Mouse (Mus musculus) neutrophil, adult 5-6 weeks (primary cell): Measurements from ENCODE around the gene Phldb2. TPM values are rescaled to one million over a fixed set of nuclear protein-coding genes. Genes with fewer than 3 reads are reported as not detected.

Source experiments
- ATAC-seq: fragments of 151-379, 151-347 bp; 2 replicates; pipeline ENCODE4 v1.8.0; 2017; ENCODE audit warnings: mild to moderate bottlenecking, moderate TSS enrichment; ENCODE audit not compliant: insufficient number of reproducible peaks, poor library complexity, low FRiP score, severe bottlenecking; ENCODE audit errors: extremely low read depth
- total RNA-seq: library from RNA; stranded (forward); fragments of 200-1000 nt; gene quantifications from 2 replicates; pipeline ENCODE4 v1.2.3, GENCODE M21; 2017

Gene Phldb2
- total RNA-seq, 1 experiment from 2014 or later = not detected

DNA sequence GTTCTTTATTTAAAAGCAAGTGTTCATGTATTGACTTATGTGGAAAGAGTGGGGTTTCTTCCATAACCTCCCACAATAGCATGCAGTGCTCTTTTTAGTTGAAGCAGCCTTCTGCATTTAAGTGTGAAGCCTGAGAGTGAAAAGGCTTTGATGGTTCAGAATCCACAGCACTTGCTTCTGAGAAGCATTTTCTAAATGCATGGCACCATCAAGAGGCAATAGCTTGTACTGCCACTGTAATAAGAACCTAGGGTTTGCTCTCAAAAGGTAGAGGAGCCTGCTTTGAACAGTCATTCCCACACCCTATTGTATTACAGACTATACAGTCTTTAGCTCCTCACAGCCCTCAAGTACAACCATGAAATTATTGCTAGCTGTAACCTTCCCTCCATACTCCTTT, 136.7 kb downstream of the Phldb2 start:
- no peak for ATAC-seq

DNA sequence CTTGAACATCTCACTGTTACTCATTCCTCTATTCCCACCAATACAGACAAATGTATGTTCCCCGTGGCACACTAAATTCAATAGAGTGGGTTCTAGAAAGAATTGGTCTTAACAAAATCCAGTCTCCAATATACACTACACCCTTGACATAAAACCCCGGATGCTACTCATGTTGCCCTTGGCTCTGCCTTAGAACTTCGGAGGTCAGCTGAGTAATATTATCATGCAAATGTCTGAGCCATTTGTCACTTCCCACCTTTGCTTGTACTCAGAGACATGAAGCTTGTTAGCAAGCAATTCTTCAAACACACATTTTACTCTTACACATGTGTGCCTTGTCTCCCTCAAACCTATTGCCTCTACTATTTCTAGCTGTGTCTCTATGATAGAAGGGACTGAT, 138.8 kb downstream of the Phldb2 start:
- no peak for ATAC-seq

DNA sequence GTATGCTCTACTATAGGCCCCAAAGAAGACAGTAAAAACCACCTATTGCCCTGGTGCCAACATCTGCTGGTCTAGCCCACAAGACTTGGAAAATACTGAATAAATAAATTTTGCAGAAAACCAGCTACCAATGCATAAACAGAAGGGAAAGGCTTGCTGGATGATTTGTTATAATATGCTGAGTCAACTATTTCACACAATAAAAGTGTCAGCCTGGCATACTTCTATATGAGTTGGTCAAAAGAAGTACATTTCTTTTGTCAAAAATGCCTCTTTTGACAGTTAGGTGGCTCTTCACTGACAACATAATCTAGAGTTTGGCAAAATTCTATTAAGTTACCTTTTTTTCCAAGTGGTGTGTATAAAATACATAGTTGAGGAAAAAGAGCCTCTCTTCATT, 141.6 kb downstream of the Phldb2 start:
- no peak for ATAC-seq

DNA sequence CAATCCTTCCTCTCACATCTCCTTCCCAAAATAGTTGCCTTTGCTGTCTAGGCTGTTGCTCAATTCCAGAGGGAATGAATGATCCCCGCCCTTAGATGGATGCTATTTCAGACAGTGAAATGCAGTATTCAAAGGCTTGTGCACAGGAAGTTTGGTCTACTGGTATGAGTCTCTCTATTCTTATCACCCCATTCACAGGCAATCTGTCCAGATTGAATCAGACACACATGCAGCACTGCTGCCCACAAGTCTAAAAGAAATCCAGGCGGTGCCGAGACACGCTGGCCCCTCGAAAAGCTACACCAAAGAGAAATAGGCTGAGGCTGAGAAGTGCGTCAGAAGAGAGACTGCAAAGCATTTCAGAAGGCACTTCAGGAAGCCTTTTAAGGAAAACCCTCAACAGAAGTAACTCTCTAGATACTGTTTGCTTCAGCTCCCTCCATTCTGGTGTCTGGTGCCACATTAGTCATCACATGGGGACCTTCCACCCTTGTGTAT, 142.5 kb downstream of the Phldb2 start:
- no peak for ATAC-seq

DNA sequence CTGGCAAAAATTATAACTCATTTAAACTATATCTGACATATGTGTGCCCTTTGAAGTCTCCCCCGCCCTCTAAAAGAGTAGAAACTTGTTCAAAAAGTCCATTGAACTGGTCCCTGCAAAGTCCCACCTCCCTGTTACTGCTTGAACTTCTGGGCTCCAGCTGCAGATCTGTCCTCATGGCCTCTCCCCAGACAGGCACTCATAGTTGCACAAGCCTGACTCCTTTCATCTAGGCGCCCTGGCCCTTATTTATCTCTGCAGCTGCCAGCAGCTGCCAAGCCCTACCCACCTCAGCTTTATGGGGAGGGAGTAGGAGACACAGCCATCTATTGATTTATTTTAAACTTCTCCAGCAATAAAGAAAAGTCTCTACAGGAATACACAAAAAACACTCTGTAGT, 143.2 kb downstream of the Phldb2 start:
- no peak for ATAC-seq

DNA sequence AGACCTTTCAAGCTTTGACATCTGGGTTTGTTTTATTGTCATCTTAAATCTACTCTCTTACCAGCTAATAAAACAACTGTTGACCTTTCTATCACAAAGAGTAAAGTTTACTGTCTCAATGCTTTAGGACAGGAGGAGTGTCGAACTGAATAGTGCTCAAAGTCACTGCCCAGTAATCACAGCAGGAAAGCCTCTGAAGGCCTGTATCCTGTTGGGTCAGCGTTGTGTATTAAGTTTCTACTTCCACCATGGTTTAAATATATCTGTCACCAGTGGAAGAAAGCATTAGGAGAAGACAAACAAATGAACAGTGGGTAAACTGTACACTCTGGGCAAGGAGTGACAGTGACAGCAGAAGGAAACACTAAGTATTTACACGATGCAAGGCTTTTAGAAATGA, 148.7 kb downstream of the Phldb2 start:
- no peak for ATAC-seq

DNA sequence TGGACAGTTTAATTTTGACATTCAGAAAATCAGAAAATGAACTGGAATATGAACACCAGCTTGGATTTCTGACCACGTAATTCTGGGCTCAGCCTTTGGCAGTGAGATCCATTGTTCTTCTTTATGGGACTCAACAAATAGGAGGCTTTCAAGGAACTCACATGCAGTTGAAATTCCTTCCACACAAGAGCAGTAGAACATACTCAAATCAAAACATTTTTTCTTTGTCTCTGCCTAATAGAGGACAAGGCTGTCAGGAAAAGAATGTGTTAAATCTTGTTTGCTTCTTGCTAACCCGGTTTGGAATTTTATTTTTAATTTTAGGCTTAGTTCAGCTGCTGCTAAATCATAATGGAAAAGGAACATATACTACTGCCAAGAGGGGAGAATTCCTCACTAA, 153.0 kb downstream of the Phldb2 start:
- ATAC-seq = no peak

DNA sequence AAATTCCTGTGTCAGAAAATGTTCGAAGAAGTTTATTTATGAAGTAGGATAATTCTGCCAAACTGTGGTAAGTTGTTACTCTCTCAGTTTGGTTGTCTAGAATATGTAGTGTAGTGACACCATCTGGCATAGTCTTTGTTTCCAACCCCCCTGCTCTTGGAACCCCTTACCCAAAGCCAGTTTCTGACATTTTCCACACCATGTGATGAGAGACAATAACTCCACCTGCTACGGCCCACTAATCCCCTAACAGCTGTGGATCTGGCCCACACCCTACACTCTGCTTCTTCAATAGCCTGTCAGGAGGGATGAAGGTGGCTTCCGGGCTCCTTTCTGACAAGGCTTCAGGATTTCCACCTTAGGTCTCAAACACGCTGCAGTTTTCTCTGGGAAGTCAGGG, 154.2 kb downstream of the Phldb2 start:
- ATAC-seq = no peak

DNA sequence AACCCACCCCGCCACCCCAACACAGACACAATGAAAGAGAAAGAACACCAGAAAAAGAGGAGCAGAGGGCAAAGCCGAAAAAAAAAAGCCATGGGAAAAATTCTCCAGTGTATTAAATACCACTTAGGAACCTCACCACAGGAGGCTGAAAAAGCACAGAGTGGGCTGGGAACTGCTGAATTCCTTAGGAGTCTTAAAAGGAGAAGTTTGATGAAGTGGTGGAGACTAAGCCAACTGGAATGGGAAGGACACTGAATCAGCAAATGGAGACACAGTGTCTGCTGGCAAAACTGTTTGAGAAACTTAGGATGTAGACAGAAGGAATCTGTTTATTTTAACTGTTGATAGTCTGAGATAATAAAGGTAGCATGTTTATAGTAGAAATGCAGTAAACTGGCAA, 154.8 kb downstream of the Phldb2 start:
- ATAC-seq = no peak

DNA sequence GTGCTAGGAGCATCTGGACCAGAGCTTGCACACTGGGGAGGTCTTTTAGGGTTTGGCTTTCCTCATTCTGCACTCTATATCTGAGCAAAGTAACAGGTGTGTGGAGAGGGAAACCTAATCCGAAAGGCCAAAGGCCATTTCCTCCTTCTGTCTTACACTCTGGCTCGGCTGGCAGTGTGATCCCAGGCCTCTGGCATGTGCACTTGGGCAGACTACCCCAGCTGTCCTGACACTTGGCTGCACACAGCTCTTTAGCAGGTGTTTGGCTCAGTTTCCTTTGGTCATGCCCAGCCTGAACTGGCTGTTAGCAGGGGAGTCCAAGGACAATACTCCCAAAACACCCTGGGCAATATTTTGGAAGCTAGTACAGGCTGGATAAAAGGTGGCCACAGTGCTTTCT, 156.6 kb downstream of the Phldb2 start:
- ATAC-seq = no peak

DNA sequence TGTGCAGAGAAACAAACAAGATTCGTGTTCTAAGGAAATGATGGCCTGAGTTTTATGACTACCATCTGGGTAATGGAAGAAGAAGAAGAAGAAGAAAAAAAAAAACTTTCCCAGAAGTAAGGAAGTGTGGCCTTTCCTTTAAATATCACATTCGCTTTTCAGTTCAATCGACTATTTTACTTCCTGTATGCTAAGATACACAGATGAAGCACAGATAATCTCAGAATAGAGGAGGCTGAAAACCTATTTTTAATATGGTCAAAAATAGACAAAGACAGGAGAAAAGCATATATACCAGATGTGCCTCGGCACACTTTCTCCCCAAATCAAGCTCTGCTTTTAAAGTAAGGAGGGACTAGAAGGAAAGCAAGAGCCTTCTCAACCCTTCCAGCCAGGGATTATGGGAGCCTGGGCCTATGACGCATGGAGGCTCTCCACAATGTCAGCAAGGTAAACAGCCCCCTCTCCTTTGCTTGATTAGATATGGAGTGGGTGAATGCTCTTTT, 158.2 kb downstream of the Phldb2 start:
- ATAC-seq = no peak

DNA sequence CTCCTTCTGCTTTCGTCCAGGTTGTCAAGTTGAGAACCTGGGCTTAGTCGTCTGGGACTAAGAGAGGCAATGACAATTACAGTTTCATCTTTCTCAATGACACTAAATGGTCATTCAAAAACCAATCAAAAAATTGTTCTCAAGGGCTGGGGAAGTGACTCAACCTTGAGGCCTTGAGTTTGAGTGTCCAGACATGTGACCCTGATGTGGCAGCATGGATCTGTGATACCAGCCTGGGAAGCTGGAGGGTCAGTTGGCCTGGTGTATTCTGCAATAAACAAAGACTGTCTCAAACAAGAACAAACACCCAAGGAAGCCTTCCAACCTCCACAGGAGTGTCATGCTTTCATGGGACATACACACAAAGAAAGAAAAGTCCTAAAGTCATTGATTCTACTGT, 160.6 kb downstream of the Phldb2 start:
- no peak for ATAC-seq

DNA sequence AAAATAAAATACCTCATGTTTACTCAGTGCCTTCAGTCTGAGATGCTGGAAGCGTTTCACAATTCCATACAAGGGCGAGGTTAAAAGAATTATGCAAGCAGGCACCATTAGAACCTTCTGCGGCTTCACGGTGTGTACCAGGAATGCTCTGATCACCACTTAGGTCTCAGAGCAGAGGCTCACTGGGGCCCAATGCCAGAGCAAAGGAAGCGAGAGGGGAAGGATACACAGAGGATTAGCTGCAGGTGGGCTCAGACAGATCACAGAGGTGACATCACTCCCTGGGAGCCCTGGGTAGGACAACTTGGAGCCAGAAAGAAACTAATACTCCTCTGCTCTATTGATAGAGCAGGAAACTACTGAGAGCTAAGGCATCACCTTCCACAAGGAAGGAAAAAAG, 162.1 kb downstream of the Phldb2 start:
- ATAC-seq = no peak

DNA sequence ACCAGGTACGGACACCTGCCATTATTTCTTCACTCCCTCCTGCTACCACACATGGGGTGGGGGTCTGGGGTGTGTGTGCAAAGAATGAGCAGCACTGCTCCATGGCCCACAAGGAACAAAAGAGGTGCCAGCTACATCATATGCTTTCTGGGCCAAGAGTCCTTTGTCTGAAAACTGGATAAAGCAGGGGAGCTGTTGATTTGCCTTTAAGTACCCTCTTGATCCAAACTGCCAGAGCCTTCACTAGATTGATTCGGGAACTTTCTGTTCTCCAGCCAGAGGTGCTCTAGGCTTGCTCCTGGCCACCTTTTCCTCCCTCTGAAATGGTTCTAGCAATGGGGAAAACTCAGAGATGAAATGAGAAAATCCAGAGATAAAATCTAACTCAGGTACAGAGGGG, 164.1 kb downstream of the Phldb2 start:
- ATAC-seq = no peak

DNA sequence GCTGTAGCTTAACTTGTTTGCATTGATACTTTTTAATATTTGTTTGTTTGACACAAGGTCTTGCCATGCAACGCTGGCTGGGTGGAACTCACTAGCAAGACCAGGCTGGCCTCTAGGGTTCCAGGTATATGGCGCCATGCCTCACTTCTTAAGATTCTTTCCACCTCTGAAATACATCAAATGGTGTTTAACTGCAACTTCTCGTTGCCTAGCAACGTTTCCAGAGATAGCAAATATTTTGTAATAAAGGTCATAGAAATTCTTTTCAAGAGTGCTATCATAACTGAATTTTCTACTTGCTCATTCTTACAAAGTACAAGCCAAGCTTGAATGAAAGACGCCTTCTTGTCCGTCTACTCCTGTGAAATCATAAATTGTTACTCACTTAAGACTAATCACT, 165.7 kb downstream of the Phldb2 start:
- no peak for ATAC-seq

DNA sequence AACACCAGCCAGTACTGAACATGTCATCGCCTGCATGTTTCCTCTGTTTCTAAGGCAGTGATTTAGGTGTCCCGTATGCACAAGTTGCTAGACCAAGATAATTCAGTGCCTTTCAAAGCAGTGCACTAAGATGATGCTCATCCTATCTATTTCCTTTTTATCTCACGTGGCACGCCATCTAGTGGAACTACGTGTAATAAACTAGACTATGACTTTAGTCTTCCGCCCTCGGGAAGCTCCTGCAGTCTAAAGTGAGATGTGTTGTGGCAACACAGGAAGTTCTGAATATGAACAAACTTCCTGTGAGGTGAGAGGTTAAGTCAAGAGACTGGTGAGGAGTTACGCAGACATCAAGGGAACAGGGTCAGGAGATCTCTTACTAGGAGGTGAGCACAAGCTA, 166.8 kb downstream of the Phldb2 start:
- ATAC-seq = peak; percentile 84

DNA sequence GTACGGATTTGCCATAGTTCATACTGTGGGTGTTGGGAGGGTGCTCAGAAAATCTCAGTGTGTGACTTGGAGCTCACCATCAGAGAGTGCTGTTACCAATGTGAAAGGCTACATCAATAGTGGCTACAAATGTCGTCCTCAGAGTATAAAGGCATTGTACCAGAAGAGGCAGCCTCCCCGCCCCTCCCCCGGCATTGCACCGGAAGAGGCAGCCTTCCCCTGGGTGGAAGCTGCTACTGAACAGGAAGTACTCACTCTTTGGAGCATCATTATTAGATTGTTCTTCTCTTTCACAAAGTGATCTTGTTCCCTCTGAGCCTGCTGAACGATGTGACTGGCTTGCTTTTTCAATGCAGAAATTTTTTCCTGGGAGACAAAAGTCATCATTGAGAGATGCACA, 173.4 kb downstream of the Phldb2 start:
- ATAC-seq = no peak

DNA sequence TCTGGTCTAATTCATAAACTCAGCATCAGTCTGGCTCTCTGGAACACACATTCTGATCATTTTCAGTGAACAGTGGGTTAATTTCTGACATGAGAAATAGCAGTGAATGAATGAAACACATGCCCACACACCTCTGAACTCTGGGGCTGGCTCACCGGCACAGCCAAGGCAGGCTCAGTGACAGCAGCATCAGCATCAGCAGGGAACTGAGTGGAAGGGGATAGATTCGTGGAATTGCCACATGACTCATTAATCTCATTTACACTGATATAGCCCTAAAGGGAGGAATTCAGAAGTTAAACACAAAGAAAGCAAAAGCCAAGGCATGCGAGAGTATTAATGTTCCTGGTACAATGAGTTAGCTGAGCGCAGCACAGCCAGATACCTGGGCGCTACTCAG, 178.6 kb downstream of the Phldb2 start:
- no peak for ATAC-seq

DNA sequence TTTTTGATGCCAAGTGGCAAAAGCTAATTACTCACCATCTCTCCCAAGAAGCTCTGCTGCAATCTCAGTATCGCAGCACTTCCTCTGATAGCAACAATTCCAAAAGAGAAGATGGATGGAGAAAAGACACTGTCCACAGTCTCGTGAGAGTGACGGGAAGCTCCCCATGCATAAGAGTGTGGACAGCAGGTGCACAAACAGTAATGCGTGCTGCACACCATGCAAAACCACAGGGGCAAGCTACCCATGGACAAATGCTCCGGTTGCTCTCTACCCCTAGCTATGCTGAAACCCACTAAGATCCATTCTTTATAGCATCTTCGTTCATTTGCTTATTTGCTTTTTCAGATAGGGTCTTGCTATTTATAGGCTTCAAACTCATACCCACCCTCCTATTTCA, 182.5 kb downstream of the Phldb2 start:
- no peak for ATAC-seq

DNA sequence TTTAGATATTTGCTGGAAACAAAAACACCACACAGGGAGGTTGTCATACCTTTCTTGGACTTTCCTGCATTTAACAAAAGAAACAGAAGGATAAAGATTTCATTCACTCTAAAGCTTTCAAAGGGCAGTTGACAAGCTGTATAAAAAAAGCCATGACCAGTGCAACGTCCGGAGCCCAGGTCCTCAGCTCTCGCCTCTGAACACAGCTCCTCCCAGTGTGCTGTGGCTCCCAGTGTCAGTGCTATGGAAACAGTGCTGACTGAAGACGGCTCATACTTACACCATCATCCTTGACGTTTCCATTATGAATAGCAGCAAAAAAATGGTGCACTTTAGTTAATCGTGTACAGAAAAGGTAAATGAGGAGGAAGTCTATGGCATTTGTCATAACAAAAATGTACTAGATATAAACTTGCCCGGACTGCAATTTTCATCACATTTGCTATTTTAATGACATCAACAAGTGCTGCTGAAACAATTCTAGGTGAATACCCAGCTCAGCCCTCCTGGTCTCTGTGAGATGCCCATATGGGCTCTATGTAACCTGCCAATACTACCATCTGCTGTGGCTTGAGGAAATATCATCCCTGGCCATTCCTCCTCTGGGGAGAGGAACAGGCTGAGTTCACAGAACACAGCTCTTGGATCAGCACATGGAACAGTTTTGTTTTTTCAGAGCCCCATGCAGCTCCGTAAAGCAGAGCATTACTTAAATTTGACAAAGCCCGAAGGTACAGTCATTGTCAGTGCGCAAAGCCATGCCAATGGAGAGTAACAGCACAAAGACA, 185.4 kb downstream of the Phldb2 start:
- no peak for ATAC-seq

DNA sequence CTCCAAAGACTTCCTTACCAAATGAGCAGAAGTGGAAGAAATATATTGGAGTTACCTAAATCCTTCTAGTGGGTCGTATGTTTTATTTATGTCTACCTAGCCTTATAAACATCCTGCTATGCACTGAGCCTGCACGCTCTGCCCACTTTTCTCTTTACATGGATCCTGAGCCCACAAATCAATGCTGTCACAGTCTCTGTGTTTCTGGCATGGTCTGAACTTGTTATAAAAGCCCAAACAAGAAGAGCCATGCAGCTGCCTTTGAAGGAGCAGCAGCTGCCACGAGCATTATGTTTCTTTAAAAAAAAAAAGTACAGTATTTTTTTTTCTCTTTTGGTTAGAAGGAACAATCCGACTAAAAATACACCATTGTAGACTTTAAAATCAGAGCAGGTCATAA, 186.0 kb downstream of the Phldb2 start:
- no peak for ATAC-seq
